Mouse (Mus musculus) bone marrow macrophage, adult 2 months (primary cell): ENCODE results near the gene 6330409D20Rik. TPM values are rescaled to one million over a fixed set of nuclear protein-coding genes. Genes with fewer than 3 reads are reported as not detected.

Source experiments
- H3K27ac ChIP-seq: 2 replicates; pipeline ENCODE4 v1.5.1; 2012; ENCODE audit warnings: low read depth, low read length; ENCODE audit not compliant: insufficient read depth
- H3K4me1 ChIP-seq: 2 replicates; pipeline ENCODE4 v1.6.1; 2012; ENCODE audit warnings: low read length; ENCODE audit not compliant: control insufficient read depth, insufficient read depth
- H3K4me3 ChIP-seq: 2 replicates; pipeline ENCODE4 v1.5.1; 2012; ENCODE audit warnings: mild to moderate bottlenecking, low read length, moderate library complexity; ENCODE audit not compliant: insufficient read depth
- CTCF ChIP-seq: IDR thresholded peaks from 2 replicates; pipeline ENCODE4 v1.5.1; 2012; ENCODE audit warnings: low read depth, mild to moderate bottlenecking, low read length, moderate library complexity
- POLR2A ChIP-seq: IDR thresholded peaks from 2 replicates; pipeline ENCODE4 v1.6.1; 2012; ENCODE audit warnings: mild to moderate bottlenecking, low read depth, low read length, borderline replicate concordance
- polyA plus RNA-seq: library from polyadenylated mRNA; stranded (reverse); fragments of >200 nt; gene quantifications from 2 replicates; pipeline ENCODE4 v1.2.4, GENCODE M21; 2012; ENCODE audit not compliant: missing spikeins, insufficient read depth, insufficient read length

Gene 6330409D20Rik
- polyA plus RNA-seq, 1 experiment = not detected

- H3K27ac ChIP-seq = no peak overlapping the region
- peaks cover 12% of the 10 kb centered on the region for H3K4me1 ChIP-seq
- no peak overlapping the region for H3K4me3 ChIP-seq
- TF ChIP-seq CTCF = no peak
- no peak for TF ChIP-seq POLR2A
Observed at GRCm38 (mm10) chr2:32706971-32707370, 33.8 kb downstream of the 6330409D20Rik start.

- no peak for TF ChIP-seq POLR2A
- TF ChIP-seq CTCF = no peak
- Histone ChIP-seq H3K4me1 (peaks cover 9% of the 10 kb centered on the region), H3K4me3 (no peak overlapping the region), H3K27ac (no peak overlapping the region)
Observed at GRCm38 (mm10) chr2:32705018-32705417, 35.8 kb downstream of the 6330409D20Rik start.

GRCm38 (mm10) chr2:32704021-32704421 lies 36.8 kb downstream of the 6330409D20Rik start, which contains the start of gene Fpgs:
TSS of gene Fpgs (minus strand) at chr2:32704145.
- no peak within 1 kb of the TSS for H3K4me3 ChIP-seq
- no peak within 1 kb of the TSS for H3K27ac ChIP-seq
- H3K4me1 ChIP-seq = no peaks in the 10 kb centered on the region; the same call in 1 of the 2 replicates
- TF ChIP-seq POLR2A (no peak), CTCF (no peak)

- no peak for TF ChIP-seq POLR2A
- no peak for TF ChIP-seq CTCF
- no peak overlapping the region for H3K4me3 ChIP-seq
- H3K27ac ChIP-seq = no peak overlapping the region
- no peaks in the 10 kb centered on the region for H3K4me1 ChIP-seq
Observed at GRCm38 (mm10) chr2:32703046-32703445, 37.8 kb downstream of the 6330409D20Rik start.

GRCm38 (mm10) chr2:32700966-32701743 lies 39.7 kb downstream of the 6330409D20Rik start:
- H3K4me1 ChIP-seq = no peaks in the 10 kb centered on the region
- no peak overlapping the region for H3K4me3 ChIP-seq
- H3K27ac ChIP-seq = no peak overlapping the region
- TF ChIP-seq POLR2A = no peak
- TF ChIP-seq CTCF = no peak

- Histone ChIP-seq H3K27ac (no peak overlapping the region), H3K4me3 (no peak overlapping the region), H3K4me1 (no peaks in the 10 kb centered on the region)
- TF ChIP-seq CTCF (no peak), POLR2A (no peak)
Observed at GRCm38 (mm10) chr2:32699680-32700079, 41.1 kb downstream of the 6330409D20Rik start.

GRCm38 (mm10) chr2:32694691-32695090 lies 46.1 kb downstream of the 6330409D20Rik start:
- H3K4me3 ChIP-seq = no peak overlapping the region

GRCm38 (mm10) chr2:32693823-32694411 lies 46.9 kb downstream of the 6330409D20Rik start:
- peaks cover 8% of the 10 kb centered on the region for H3K4me1 ChIP-seq
- no peak overlapping the region for H3K27ac ChIP-seq

More at GRCm38 (mm10) chr2:32694691-32695090, 46.1 kb downstream of the 6330409D20Rik start:
- TF ChIP-seq CTCF = no peak
- H3K27ac ChIP-seq = no peak overlapping the region
- H3K4me1 ChIP-seq = peaks cover 8% of the 10 kb centered on the region

GRCm38 (mm10) chr2:32693282-32693681 lies 47.5 kb downstream of the 6330409D20Rik start:
- Histone ChIP-seq H3K4me3 (peak overlapping the region; percentile 71), H3K27ac (no peak overlapping the region), H3K4me1 (peaks cover 8% of the 10 kb centered on the region)
- TF ChIP-seq CTCF = no peak
- TF ChIP-seq POLR2A = no peak

More at GRCm38 (mm10) chr2:32693823-32694411, 46.9 kb downstream of the 6330409D20Rik start:
- TF ChIP-seq POLR2A (no peak), CTCF (peak; percentile 26; the same call in 1 of the 2 replicates)
- H3K4me3 ChIP-seq = peak overlapping the region; percentile 71

GRCm38 (mm10) chr2:32692496-32692895 lies 48.3 kb downstream of the 6330409D20Rik start:
- peaks cover 8% of the 10 kb centered on the region for H3K4me1 ChIP-seq
- TF ChIP-seq POLR2A = no peak
- TF ChIP-seq CTCF = no peak
- no peak overlapping the region for H3K4me3 ChIP-seq
- H3K27ac ChIP-seq = no peak overlapping the region
